Mouse (Mus musculus) megakaryocyte, embryonic 14.5 days (primary cell): ENCODE measurements around the gene Lce1e. TPM values are rescaled to one million over a fixed set of nuclear protein-coding genes. Genes with fewer than 3 reads are reported as not detected.
"Not testable (repeated sequence)": the region's sequence is repeated elsewhere in the genome, so short reads cannot be mapped to it uniquely, and the experiment has no call there.

Experiments used
- H3K27me3 ChIP-seq: replicated peaks from 2 replicates; pipeline ENCODE3; 2012; ENCODE audit warnings: inconsistent platforms
- H3K36me3 ChIP-seq: replicated peaks from 2 replicates; pipeline ENCODE3; 2012; ENCODE audit warnings: low read length, inconsistent platforms, mixed read lengths
- H3K4me1 ChIP-seq: 2 replicates; pipeline ENCODE4 v1.6.1; 2012; ENCODE audit warnings: inconsistent platforms
- H3K4me3 ChIP-seq: replicated peaks from 2 replicates; pipeline ENCODE3; 2012; ENCODE audit warnings: moderate library complexity, mild to moderate bottlenecking, inconsistent platforms
- H3K9me3 ChIP-seq: 2 replicates; pipeline ENCODE4 v1.6.1; 2012; ENCODE audit warnings: inconsistent platforms
- FLI1 ChIP-seq: IDR thresholded peaks from 2 replicates; pipeline ENCODE4 v1.6.1; 2012; ENCODE audit warnings: low read length, inconsistent platforms, mixed read lengths
- GATA1 ChIP-seq: IDR thresholded peaks from 3 replicates; pipeline ENCODE4 v1.6.1; 2012; ENCODE audit warnings: mixed read lengths, low read length, inconsistent platforms, borderline replicate concordance
- polyA plus RNA-seq: library from polyadenylated mRNA; stranded (reverse); fragments of >175 nt; gene quantifications from 2 replicates; pipeline ENCODE4 v1.2.3, GENCODE M21; 2012; ENCODE audit warnings: low replicate concordance; ENCODE audit not compliant: insufficient read depth

The Lce1e gene
- polyA plus RNA-seq, result not detected in 2 replicates

DNA sequence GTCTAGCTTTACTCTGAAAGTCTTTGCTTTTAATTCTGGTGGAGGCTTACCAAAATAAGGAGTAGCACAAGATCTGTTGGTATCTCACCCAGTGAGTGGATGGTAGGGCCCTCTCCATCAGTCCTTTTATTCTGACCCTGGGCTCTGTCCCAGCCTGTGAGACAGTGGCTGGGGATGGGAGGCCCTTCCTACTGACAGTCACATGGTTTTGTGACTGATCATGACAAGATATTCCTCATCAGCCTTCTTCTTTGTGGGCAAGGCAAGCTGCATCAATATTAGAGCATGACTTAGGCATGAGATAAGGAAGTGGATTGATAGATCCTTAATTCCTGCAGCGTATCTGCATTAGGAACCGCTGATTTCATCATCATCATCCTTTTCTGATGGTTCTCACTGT is at the start of gene Lce1e:
TSS of gene Lce1e (minus strand) at position 101 of the 400 bp plus-strand sequence.
- H3K4me1 ChIP-seq, result no peaks in the 10 kb centered on the region
- no peaks in the 10 kb centered on the region for H3K36me3 ChIP-seq
- no peak within 1 kb of the TSS for H3K4me3 ChIP-seq
- no peaks in the 10 kb centered on the region for H3K9me3 ChIP-seq
- H3K27me3 ChIP-seq, result no peaks in the 10 kb centered on the region
- TF ChIP-seq FLI1 (no peak), GATA1 (no peak)

DNA sequence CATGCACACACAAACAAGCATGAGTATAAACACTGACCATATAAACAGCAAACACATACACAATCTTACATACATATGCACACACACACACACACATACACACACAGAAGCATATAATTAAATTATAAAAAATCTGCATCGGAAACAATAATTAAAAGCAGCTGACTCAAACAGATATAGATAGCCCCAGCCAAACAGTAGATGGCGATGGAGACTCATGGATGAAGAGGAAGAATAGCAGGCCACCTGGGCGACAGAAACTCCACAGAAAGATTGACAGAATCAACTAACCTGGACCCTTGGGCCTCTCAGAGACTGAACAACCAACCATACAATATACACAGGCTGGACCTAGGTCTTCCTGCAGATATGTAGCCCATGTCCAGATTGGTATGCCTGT is 44.3 kb upstream of the Lce1e start:
- Histone ChIP-seq H3K4me1 (no peaks in the 10 kb centered on the region), H3K36me3 (no peaks in the 10 kb centered on the region), H3K4me3 (no peak overlapping the region), H3K9me3 (no peaks in the 10 kb centered on the region), H3K27me3 (no peaks in the 10 kb centered on the region)
- TF ChIP-seq GATA1, result no peak
- no peak for TF ChIP-seq FLI1

DNA sequence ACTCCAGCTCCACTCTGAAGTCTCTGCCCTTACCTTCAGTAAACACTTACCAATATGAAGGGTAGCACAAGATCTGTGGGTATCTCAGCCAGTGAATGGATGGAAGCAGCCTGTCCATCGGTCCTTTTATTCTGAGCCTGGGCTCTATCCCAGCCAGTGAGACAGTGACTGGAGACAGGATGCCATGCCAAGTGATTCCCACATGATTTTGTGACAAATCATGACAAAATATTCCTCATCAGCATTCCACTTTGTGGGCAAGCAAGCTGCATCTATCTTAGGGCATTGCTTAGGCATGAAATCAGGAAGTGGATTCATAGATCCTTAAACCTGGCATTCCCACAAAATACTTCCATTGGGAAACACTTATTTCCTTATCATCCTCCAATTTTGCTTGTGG is 43.4 kb upstream of the Lce1e start, which contains the start of gene Lce1g:
TSS of gene Lce1g (minus strand) at position 101 of the 400 bp plus-strand sequence.
- Histone ChIP-seq H3K4me1 (no peaks in the 10 kb centered on the region), H3K27me3 (no peaks in the 10 kb centered on the region), H3K36me3 (no peaks in the 10 kb centered on the region), H3K4me3 (no peak within 1 kb of the TSS), H3K9me3 (no peaks in the 10 kb centered on the region)
- TF ChIP-seq FLI1, result no peak
- no peak for TF ChIP-seq GATA1

DNA sequence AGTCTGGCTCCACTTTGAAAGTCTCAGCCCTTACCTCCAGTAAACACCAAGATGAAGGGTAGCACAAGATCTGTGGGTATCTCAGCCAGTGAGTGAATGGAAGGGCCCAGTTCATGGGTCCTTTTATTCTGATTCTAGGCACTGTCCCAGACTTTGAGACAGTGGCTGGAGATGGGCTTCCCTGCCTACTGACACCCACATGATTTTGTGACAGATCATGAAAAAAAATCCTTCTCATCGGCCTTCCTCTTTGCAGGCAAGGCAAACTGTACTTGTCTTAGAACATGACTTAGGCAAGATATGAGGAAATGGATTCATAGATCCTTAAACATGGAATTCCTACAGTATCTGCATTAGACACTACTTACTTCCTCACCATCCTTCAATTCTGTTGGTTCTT is 30.1 kb upstream of the Lce1e start, which contains the start of gene Gm38119:
TSS of gene Gm38119 (minus strand) at position 101 of the 400 bp plus-strand sequence.
- H3K4me1 ChIP-seq, result no peaks in the 10 kb centered on the region
- no peaks in the 10 kb centered on the region for H3K27me3 ChIP-seq
- no peak for TF ChIP-seq GATA1
- no peak for TF ChIP-seq FLI1
- H3K36me3 ChIP-seq, result no peaks in the 10 kb centered on the region
- no peak within 1 kb of the TSS for H3K4me3 ChIP-seq
- no peaks in the 10 kb centered on the region for H3K9me3 ChIP-seq

DNA sequence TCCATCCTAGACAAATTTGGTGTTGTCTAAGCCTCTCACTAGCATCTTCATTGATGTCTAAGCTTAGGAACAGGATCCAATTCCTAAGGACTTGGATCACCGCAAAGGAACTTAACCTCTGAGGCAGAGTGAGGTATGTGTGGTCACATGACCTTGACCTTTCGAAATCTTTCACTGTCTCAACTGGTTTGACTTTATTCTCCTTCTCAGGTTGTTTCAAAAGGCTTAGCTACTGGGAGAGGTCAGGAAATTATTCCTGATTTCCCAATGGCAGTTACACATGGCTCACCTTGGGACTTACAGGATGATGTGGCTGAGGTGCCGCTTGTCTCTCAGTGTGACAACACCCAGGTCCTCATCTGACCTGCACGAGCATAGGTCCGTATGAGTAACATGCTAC is 13.8 kb upstream of the Lce1e start:
- Histone ChIP-seq H3K4me1 (no peaks in the 10 kb centered on the region), H3K27me3 (no peaks in the 10 kb centered on the region), H3K4me3 (no peak overlapping the region), H3K9me3 (no peaks in the 10 kb centered on the region), H3K36me3 (no peaks in the 10 kb centered on the region)
- TF ChIP-seq GATA1, result no peak
- no peak for TF ChIP-seq FLI1

DNA sequence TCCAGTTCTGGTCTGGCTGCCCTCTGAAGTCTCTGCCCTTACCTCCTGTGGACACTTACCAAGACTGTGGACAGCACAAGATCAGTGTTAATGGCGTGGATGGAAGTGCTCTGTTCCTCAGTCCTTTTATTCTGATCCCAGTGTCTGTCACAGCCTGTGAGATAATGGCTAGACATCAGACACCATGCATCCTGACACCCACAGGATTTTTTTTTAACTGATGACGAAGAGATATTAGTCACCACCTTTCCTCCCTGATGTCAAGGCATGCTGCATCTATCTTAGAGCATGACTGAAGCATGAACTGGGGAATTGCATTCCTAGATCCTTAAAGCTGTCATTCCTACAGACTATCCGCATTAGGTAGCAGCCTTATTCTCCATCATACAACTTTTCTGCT is 11.4 kb upstream of the Lce1e start, which contains the start of gene Lce1f:
TSS of gene Lce1f (minus strand) at position 101 of the 400 bp plus-strand sequence.
- no peaks in the 10 kb centered on the region for H3K9me3 ChIP-seq
- no peak within 1 kb of the TSS for H3K4me3 ChIP-seq
- no peaks in the 10 kb centered on the region for H3K36me3 ChIP-seq
- H3K4me1 ChIP-seq, result no peaks in the 10 kb centered on the region
- TF ChIP-seq FLI1, result no peak
- H3K27me3 ChIP-seq, result no peaks in the 10 kb centered on the region

DNA sequence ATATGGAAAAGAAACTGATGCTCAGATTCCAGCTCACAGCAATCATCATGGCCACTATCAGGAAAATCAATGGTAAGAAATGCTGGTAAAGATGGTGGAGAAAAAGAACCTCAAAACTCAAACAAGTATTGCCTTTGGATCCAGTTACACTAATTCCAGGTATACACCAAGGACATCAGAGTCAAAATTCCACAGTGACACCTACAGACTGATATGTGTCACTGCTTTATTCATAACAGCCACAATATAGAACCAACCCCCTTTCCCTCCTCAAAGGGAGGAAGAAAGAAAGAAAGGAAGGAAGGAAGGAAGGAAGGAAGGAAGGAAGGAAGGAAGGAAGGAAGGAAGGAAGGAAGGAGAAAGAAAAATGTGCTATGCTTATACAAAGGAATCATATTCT is 6.2 kb upstream of the Lce1e start:
- no peak for TF ChIP-seq GATA1
- Histone ChIP-seq H3K9me3 (no peaks in the 10 kb centered on the region), H3K36me3 (no peaks in the 10 kb centered on the region), H3K4me1 (no peaks in the 10 kb centered on the region), H3K4me3 (no peak overlapping the region), H3K27me3 (no peaks in the 10 kb centered on the region)

DNA sequence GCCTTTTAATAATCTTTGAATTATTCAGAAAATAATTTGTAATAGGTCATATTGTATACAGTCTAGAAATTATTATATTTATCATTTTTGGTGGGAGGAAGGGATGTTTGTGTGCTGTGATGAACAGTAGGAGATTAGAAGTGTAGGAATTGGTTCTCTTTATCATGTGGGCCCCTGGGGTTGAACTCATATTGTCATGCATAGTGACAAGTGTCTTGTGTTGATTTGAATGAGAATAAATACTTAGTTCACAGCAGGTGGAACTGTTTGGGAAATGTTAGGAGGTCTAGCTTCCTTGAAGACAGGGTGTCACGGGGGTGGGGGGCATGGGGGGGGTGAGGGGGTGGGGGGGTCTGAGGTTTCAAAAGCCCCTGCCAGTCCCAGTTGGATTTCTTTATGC is 14.3 kb downstream of the Lce1e start:
- TF ChIP-seq FLI1 (no peak), GATA1 (no peak)
- Histone ChIP-seq H3K9me3 (no peaks in the 10 kb centered on the region), H3K27me3 (no peaks in the 10 kb centered on the region), H3K4me1 (no peaks in the 10 kb centered on the region), H3K36me3 (no peaks in the 10 kb centered on the region), H3K4me3 (no peak overlapping the region)

DNA sequence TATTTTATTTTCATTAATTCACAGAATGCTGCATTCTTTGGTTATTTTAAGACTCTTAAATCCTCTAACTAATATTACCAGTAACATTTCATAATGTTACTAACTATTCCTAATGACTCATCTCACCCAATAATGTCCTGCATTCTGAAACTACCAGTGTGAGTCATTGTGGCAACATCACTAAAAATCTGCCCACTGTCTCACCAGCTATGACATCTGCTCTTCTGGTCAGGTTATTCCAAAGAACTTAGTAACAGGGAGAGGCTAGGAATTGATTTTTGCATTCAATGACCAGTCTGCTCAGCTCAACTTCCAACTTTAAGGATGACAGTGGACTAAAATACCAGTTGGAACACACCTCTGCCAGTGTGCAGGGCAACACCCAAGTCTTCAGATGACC is 17.2 kb downstream of the Lce1e start:
- no peaks in the 10 kb centered on the region for H3K4me1 ChIP-seq
- H3K9me3 ChIP-seq, result no peaks in the 10 kb centered on the region
- H3K36me3 ChIP-seq, result no peaks in the 10 kb centered on the region
- no peaks in the 10 kb centered on the region for H3K27me3 ChIP-seq
- H3K4me3 ChIP-seq, result no peak overlapping the region
- TF ChIP-seq FLI1 (no peak), GATA1 (no peak)

DNA sequence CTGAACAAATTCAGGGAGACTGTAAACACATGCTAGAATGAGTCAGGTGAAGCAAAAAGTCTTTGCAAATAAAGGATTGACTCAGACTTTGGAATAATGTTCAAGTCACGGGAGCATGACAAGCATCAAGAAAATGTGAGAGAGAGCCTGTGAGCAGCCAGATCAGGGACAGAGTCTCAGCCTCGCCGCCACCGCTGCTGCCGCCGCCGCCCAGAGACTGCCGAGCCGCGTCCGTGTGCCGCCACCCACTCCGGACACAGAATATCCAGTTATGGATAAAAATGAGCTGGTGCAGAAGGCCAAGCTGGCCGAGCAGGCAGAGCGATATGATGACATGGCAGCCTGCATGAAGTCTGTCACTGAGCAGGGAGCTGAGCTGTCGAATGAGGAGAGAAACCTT is 19.7 kb downstream of the Lce1e start:
- not testable (repeated sequence) for H3K4me3 ChIP-seq, H3K9me3 ChIP-seq, H3K4me1 ChIP-seq, H3K36me3 ChIP-seq, H3K27me3 ChIP-seq

DNA sequence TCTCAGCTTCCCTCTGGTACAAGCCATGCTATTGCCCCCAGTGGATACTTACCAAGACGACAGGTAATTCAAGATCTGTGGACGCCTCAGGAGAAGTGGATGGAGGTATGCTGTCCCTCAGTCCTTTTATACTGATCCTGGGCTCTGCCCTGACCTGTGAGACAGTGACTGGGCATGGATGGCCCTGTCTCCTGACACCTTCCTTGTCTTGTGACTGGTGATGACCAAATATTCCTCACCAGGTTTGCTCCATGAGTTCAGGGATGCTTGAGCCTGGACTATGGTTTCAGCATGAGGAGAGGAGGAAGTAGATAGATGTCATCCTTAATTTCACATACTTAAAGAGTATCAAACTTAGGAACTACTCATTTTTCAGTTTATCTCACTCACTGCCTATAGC is 21.8 kb downstream of the Lce1e start, which contains the start of gene Lce1d:
TSS of gene Lce1d (minus strand) at position 101 of the 400 bp plus-strand sequence.
- no peaks in the 10 kb centered on the region for H3K9me3 ChIP-seq
- H3K36me3 ChIP-seq, result no peaks in the 10 kb centered on the region
- no peak within 1 kb of the TSS for H3K4me3 ChIP-seq
- no peaks in the 10 kb centered on the region for H3K27me3 ChIP-seq
- H3K4me1 ChIP-seq, result no peaks in the 10 kb centered on the region
- TF ChIP-seq FLI1 (no peak), GATA1 (no peak)
